Mouse (Mus musculus): ENCODE results near the gene Eaf2. TPM values are rescaled to one million over a fixed set of nuclear protein-coding genes. Genes with fewer than 3 reads are reported as not detected.

Gene Eaf2
- total RNA-seq, 2 experiments from 2014 or later = not detected

DNA sequence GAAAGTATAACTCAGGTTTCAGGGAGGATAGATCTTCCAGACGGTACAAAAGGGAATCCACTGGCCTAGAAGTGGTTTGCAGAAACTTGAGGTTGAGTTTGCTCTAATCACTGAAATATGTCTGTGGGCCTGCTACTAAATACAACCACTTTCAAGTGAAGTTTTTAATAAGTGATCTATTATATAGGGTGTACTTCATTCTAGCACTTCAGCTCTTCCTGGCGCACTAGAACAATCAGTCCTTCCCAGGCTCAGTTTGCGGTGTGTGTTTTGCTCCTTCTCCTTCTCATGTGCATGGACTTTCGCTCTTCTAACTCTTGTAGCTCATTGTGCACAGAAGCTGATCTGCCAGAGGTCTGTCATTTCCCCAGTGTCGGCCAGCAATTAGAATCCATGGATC is 101.8 kb downstream of the Eaf2 start:
- intact Hi-C loops (cut with DNase I) = no loop called here

DNA sequence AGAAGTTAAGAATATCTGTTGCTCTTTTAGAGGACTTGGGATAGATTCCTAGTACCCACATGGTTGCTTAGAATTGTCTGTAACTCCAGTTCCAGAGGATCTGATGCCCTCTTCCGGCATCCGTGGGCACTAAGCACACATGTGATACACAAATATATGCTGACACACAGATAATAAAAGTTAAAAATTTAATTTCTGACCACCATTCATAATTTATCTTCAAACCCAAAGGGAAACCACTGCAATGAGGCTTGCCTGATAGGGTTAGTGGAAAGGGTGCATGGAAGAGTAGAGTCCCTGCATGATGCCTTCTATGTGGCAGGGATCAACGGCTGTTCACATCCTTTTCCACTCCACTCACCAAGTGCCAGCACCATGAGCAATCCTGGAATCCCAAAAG is 103.1 kb downstream of the Eaf2 start:
- intact Hi-C loops (cut with DNase I) = no loop called here
- DNase-seq = no peak

More for the DNA sequence above, 101.8 kb downstream of the Eaf2 start:
- DNase-seq = no peak

DNA sequence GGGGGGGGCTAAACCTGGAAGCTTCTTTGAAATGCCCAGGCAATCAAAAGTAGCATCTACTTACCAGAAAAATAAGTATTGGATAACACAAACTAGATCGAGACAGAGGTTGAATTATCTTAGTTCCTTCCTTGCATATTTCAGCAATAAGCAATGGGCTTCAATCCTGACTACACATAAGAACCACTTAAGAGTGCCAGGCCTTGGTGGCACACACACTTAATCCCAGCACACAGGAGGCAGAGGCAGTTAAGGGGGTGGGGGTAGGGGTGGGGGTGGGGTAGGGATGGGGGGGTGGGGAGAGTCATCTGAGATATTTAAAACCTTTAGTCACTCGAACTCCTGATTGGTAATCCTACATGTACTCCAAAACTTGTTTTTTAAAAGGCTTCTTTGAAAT is 103.6 kb downstream of the Eaf2 start:
- intact Hi-C loops (cut with DNase I) = no loop called here
- DNase-seq = no peak

GRCm38 (mm10) chr16:36770830-36771229 is 104.0 kb downstream of the Eaf2 start:
- no peak for DNase-seq
- intact Hi-C loops (cut with DNase I) = no loop called here

DNA sequence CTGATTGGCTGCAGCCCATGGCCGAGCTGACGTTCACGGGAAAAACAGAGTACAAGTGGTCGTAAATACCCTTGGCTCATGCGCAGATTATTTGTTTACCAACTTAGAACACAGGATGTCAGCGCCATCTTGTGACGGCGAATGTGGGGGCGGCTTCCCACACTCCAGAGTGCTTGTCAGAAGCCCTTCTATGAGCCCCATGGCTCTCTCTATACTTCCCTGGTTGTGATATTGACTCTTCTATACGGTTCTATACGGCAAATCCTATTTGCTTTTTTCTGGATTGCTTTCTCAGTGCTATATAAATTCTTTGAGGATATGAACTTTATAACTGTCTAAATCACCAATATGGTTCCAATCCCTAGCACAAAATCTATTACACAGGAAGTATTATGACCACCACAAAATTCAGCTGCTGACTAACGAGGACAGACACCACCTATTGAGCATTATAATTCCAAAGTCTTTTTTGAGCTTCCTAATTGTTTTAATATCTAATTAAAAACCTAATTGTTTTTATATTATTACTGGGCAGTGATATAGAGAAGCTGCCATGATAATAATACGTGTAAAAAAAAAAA is 104.5 kb downstream of the Eaf2 start:
- DNase-seq = no peak
- intact Hi-C loops (cut with DNase I) = no loop called here

DNA sequence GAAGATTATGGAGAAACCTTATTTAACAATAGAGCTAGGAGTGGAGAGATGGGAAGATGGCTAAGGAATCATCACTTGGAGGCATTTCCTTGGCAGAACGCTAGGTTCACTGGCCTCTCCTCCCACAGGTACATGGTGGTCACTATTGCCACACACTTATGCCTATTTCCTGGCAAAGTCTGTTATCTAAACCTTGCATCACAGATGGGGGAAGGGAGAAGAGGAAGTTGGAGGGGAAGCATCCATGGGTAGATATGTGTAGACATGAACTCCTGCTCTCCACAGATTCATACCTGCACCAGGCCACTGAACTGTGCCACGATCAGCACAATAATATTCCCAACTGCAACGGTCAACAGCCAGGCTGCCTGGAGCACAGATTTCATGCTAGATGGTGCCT is 122.8 kb downstream of the Eaf2 start:
- intact Hi-C loops (cut with DNase I) = no loop called here
- no peak for DNase-seq

GRCm38 (mm10) chr16:36747767-36748166 is 127.0 kb downstream of the Eaf2 start:
- DNase-seq = no peak
- intact Hi-C loops (cut with DNase I) = no loop called here

GRCm38 (mm10) chr16:36747068-36747467 is 127.7 kb downstream of the Eaf2 start:
- DNase-seq = no peak
- intact Hi-C loops (cut with DNase I) = no loop called here

DNA sequence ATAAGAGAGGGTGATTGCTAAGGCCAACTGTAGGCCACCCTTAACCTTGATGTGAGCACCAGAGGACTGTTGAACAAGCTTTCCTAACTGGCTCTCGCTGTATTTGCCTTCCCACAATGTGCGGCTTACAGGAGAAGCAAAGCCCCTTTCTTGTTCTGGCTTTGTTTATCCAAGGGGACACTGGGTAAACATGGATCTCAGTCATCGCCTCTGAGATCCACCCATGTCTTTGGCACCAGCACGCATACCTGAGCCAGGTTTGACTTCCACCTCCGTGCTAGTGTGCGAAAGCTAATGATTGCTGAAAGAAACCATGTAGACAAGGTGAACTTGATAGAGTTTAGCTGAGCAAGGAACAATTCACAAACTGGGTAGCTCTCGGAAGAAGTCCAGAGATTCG is 131.2 kb downstream of the Eaf2 start:
- intact Hi-C loops (cut with DNase I) = no loop called here

More for the DNA sequence above, 131.2 kb downstream of the Eaf2 start:
- DNase-seq = no peak

Small RNAs within 50 kb of the gene (microRNA-seq; reads per million reads assigned to microRNA genes)
- gene Gm22617 = 0 reads per million in 2 experiments

Other genes starting within 250 kb of the Eaf2 start
- under 1 TPM in 1 of 2 experiments, not detected in 1; 0.26 TPM for gene Cd86, start 208.9 kb downstream of the Eaf2 start, total RNA-seq (2021)
- gene Ildr1, start 181.0 kb downstream of the Eaf2 start, total RNA-seq (2021) = not detected
- 1 to 10 TPM in 1 of 2 experiments, under 1 TPM in 1; 0.49 to 1.4 TPM for gene Slc15a2, start 90.0 kb downstream of the Eaf2 start, total RNA-seq (2021)
- gene Iqcb1, start 46.6 kb downstream of the Eaf2 start, total RNA-seq (2021) = 1 to 10 TPM; 4.5 to 6.0 TPM
- 10 to 100 TPM; 19.1 to 24.9 TPM for gene Golgb1, start 137 bp upstream of the Eaf2 start, total RNA-seq (2021)
- 1 to 10 TPM; 2.9 to 3.2 TPM for gene Hcls1, start 60.0 kb upstream of the Eaf2 start, total RNA-seq (2021)
- gene Fbxo40, start 115.5 kb upstream of the Eaf2 start, total RNA-seq (2021) = 100 to 1,000 TPM; 251 to 300 TPM
- under 1 TPM; 0.20 to 0.37 TPM for gene Polq, start 136.8 kb upstream of the Eaf2 start, total RNA-seq (2021)